Mouse (Mus musculus) CD4-positive helper T cell, adult 2 months (primary cell): ENCODE data around the gene Adarb1.

ENCODE experiments used
- DNase-seq: peaks from one replicate; pipeline ENCODE4 v3.0.0-alpha.2; 2012; ENCODE audit warnings: low read depth, missing footprints, low spot score

The Adarb1 gene

GRCm38 (mm10) chr10:77435343-77435742 lies 17.3 kb upstream of the Adarb1 start:
- no peak for DNase-seq

GRCm38 (mm10) chr10:77434457-77435151 lies 16.5 kb upstream of the Adarb1 start:
- DNase-seq: no peak

DNA sequence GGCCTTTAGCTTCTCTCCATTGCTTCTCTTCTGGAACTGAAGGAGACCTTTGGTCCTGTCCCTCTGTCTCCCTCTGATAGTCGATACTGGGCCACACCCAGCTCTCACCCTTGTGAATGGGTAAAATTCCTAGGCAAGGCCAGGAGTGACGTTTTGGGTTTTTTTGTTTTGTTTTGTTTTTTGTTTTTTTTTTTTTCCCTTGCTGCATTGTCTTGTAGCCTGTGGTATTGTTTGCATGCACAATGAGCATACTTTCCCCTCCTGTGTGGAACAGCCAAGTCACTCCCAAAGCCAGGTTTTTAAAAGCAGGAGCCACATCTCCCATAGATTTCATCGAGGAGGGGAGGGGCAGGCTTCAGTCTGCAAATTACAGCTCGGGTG lies 16.0 kb upstream of the Adarb1 start:
- no peak for DNase-seq

DNA sequence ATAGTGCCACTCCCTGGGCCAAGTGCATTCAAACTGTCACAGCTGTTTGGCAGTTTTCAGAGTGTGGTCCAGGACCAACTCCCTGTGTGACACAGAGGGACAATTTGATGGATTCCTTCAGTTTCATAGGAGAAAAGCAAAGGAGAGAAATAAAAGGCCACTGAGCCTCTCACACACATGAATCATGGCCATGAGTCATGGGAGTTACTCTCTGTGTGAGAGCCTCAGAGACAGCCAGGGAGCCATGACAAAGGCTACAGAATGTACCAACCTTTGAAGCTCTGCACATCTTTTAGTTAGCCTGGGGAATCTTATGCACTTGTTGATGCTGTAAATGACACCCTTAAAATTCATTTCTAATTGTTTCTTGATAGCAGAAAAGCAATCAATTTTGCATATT lies 12.7 kb upstream of the Adarb1 start:
- no peak for DNase-seq

GRCm38 (mm10) chr10:77429921-77430320 lies 11.9 kb upstream of the Adarb1 start:
- DNase-seq: no peak

DNA sequence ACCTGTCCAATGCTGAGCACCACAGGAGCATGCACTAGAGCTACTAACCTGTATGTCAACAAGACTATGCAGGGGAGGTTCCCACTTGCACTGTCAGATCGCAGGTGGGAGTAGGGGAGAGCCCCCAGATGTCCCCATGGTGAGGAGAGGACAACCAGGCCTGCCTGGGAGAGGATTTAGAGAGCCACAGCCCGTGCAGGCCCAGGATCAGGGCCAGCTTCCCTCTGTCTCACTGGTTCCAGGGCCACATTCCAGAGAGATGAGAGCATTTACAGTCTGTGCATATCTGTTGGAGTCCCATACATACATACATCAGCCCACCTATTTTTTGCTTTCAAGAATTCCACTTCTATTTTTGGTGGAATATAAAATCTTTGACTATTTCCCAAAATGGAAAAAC lies 9.5 kb upstream of the Adarb1 start:
- no peak for DNase-seq

- no peak for DNase-seq
Measured at GRCm38 (mm10) chr10:77420190-77420589, 2.1 kb upstream of the Adarb1 start.

- peak; percentile 51 for DNase-seq
Measured at GRCm38 (mm10) chr10:77417240-77418102, 599 bp downstream of the Adarb1 start.

DNA sequence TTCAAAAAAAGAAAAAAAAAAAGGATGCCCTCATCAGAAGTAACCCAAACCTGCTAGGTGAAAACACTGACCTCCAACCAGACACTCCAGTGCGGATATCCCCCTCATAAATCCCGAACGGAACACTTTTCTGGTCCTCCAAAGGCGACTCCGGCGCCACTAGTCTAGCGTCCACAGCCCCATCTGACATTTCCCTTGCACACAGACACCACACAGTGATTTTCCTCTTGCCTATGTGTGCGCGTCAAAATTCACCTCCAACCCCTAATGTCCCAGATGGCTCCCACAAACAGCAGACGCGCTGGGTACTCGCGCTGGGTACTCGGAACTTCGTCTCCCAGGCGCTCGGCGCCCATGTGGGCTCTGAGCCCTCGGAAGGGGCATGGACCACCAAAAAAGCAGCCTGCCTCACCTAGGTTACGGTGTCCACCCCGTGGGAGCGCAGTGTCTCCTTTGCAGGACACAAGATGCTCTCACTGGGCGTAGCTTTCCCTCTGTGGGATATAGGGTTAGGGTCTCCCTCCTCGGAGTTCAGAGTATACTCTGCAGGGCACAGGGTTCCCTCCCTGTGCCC lies 1.3 kb downstream of the Adarb1 start:
- no peak for DNase-seq

GRCm38 (mm10) chr10:77415867-77416266 lies 2.2 kb downstream of the Adarb1 start:
- DNase-seq: no peak

- DNase-seq: no peak
Measured at GRCm38 (mm10) chr10:77413791-77414190, 4.3 kb downstream of the Adarb1 start.

DNA sequence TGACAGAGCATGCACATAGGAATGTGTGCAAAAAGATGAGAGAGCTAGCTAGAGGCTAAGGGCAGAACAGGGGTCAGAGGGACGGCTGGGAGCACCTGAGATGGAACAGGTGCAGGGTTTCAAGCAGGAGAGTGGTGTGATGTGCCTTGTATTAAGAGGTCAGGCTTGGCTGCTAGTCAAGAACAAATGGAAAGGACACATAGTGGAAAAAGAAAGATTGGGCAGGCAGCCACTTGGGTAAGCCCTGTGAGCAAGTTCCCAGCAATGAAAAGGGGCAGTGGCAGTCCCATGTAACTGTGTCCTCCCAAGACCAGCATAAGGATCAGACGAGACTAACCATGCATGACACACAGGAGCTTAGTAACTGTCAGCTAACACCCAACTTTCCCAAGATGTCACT lies 8.9 kb downstream of the Adarb1 start:
- no peak for DNase-seq

GRCm38 (mm10) chr10:77408241-77408640 lies 9.8 kb downstream of the Adarb1 start:
- DNase-seq: no peak

DNA sequence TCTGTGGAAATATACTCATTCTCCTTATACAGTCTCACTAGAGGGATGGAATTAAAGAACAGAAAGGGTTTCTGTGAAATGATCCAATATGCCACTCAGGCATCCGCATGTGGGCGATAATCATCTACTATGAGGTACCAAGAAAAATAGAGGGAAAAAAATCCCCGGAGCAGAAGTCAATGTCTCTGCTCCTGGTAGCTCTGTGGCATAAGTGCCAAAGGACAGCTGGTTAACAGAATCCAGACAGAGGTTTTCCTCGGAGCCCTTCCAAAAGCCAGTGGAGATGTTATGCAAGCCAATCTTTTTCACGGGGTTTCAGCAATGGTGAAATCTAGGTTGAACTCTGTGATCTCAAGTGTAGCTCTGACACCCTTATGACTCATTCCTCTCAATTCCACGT lies 11.6 kb downstream of the Adarb1 start:
- no peak for DNase-seq

DNA sequence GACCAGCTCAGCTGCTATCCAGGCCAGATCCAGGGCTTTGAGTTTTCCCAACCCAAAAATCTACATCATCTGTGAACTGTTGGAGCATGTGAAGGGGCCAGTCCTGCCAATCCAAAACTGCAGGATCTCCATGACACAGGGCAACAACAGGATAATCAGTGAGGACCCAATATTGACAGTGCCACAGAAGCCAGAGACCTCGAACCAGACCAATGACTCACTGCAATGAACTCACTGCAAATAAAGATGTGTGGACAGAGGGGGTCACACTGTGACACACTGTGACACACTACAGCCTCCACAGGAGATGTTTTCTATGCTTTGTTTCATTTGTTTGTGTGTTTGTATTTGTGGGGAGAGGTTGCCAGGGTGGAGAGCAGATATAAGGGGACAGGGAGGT lies 15.6 kb downstream of the Adarb1 start:
- no peak for DNase-seq

- no peak for DNase-seq
Measured at GRCm38 (mm10) chr10:77401039-77401438, 17.0 kb downstream of the Adarb1 start.

GRCm38 (mm10) chr10:77399938-77400337 lies 18.1 kb downstream of the Adarb1 start:
- DNase-seq: no peak

- DNase-seq: no peak
Measured at GRCm38 (mm10) chr10:77398082-77398481, 20.0 kb downstream of the Adarb1 start.

DNA sequence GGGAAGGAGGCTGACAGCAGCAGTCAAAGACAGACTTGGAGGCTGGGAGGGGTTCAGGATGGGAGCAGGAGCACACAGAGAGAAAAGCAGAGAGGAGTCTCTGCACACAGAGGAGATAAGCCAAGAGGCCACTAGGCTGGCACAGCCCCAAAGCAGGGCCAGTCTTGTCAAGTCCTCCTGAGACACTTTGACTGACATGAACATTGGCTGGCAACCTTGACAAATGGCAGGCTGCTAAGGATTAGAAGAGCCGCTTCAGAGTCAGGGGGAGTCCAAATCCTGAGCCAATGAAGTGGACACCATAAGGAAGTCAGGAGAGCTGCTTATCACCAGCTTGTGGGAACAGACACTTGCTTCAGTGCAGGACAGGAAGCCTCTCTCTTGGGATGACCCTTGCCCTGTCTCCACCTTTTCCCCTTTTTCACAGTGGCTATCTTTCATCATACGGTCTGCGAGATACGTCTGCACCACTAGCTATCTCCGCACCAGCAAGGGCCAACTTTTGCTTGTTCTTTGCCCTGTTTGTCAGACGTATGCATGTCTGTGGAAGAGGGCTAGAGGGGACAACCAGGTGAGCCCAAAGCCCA lies 20.9 kb downstream of the Adarb1 start:
- DNase-seq: no peak

DNA sequence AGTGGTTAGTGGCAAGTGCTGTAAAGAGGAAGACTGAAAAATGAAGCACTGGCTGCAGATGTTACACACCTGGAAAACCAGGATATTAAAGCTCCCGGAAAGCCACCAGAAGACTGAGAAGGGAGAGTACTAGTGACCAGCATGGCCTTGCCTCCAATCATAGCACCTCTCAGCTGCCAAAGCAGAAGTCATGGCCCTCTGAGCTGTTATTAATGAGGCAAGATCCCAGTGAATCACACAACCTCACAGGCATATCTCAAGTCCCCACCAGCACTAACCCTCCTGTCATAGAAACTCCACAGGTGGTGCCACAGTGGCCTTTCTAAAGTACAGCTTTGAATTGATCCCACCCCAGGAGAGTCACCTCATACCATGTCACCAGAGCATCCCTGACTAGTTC lies 22.1 kb downstream of the Adarb1 start:
- no peak for DNase-seq

DNA sequence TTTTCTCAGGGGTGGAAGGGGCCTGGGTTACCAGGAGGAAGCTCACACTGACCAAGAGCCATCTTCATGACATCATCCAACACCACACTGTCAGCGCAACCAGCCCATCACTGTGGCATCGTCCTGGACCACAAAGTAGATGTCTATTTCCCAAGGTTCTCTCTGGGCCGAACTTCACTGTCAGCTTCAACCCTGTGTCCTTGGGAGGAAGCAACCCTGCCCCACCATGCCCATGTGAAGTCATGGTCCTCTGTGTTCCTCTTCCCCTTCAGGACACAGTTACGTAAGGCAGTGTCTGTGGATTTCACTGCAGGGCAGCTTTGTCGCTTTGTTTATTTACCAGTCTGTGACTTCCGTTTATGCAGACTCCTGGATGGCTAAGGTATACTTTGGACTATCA lies 27.0 kb downstream of the Adarb1 start:
- DNase-seq: no peak

DNA sequence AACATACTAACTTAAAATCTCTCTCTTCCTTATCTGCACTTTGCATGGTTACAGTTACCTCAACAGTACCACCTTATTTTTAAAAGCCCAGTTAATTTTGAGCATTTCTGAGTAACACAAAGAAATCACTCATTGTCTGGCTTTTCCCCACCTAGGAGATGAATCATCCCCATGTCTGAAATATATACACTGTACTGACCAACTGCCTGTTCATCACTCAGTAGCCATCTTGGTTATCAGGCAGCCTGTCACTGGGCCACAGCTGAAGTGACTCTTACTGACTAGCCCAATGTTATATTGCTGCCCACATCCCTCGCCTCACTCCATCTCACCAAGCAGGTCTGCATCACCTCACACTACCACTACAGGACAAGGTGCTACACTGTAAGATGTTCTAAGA lies 30.5 kb downstream of the Adarb1 start:
- DNase-seq: no peak
